Mouse (Mus musculus) right cerebral cortex, adult 2 months (tissue): ENCODE measurements at regions not wholly inside any gene's neighbourhood (a gene's known extent, or its start where the extent isn't known, plus 50 kb on each side); places are given as distances from the start of the nearest gene placed in this dataset.

Experiments
- DNase-seq, 2 experiments: peaks; one replicate each; pipeline ENCODE4 v3.0.0; 2021 to 2022; ENCODE audit warnings: low spot score in 2 of 2

GRCm38 (mm10) chr4:55475409-55475808, 56.9 kb downstream of the Klf4 start:
- no peak for DNase-seq

GRCm38 (mm10) chr4:55474044-55474788, 58.0 kb downstream of the Klf4 start:
- no peak for DNase-seq

- no peak for DNase-seq
Observed at GRCm38 (mm10) chr4:55472649-55473048, 59.6 kb downstream of the Klf4 start.

- DNase-seq = no peak
Observed at GRCm38 (mm10) chr4:55470779-55471663, 61.2 kb downstream of the Klf4 start.

GRCm38 (mm10) chr4:55464192-55464591, 68.1 kb downstream of the Klf4 start:
- no peak for DNase-seq

- DNase-seq = no peak
Observed at GRCm38 (mm10) chr4:55461927-55462326, 70.3 kb downstream of the Klf4 start.

- no peak for DNase-seq
Observed at GRCm38 (mm10) chr4:55453902-55454301, 78.4 kb downstream of the Klf4 start.

- no peak for DNase-seq
Observed at GRCm38 (mm10) chr4:55452546-55452945, 79.7 kb downstream of the Klf4 start.

- no peak for DNase-seq
Observed at GRCm38 (mm10) chr4:55451711-55452110, 80.6 kb downstream of the Klf4 start.

GRCm38 (mm10) chr4:55451026-55451425, 81.2 kb downstream of the Klf4 start:
- no peak for DNase-seq

GRCm38 (mm10) chr4:55443489-55443888, 88.8 kb downstream of the Klf4 start:
- DNase-seq = peak in 1 of 2 experiments; percentile 8

GRCm38 (mm10) chr4:55442098-55442497, 90.2 kb downstream of the Klf4 start:
- peak; percentile 49 to 57 for DNase-seq
